Comparison of ENCODE assay signal across 9 mouse cellular contexts in genomic region chr13:41642851-41643250, GRCm38 (mm10). TPM values are rescaled to one million over a fixed set of nuclear protein-coding genes. Genes with fewer than 3 reads are reported as not detected.
DNase-seq lines count a peak whose midpoint lies in the region; ATAC-seq and TF ChIP-seq lines count a peak whose summit lies in the region.
"Had no signal": no experiment of that assay in that cellular context is flagged by ENCODE, and none has a peak within 500 bp of the region (broad histone marks: within the 10 kb centered on the region; RNA-seq: fewer than 3 reads in every experiment).

No protein-coding gene starts in this region.

- no peak overlapping the region for H3K27ac ChIP-seq in thymus, adult 2 months (ENCODE audit: control insufficient read depth, insufficient read depth, low read length)
- no peak overlapping the region for H3K27ac ChIP-seq in forebrain, embryonic 12.5 days
- H3K27ac ChIP-seq in hindbrain, embryonic 14.5 days: no peak overlapping the region
- H3K27ac ChIP-seq: midbrain, embryonic 12.5 days had no signal

- WGBS in thymus, adult 2 months: 49% methylated on average over 6 of the region's 6 CpGs
- WGBS in forebrain, embryonic 12.5 days: 26% methylated on average over 6 of the region's 6 CpGs
- WGBS in hindbrain, embryonic 14.5 days: 21% methylated on average over 6 of the region's 6 CpGs

- peak; percentile 40 for DNase-seq in thymus, adult 2 months
- DNase-seq in thymus, adult 18-20 months: no peak
- peak; percentile 32 for DNase-seq in c-Kit-positive CD71-positive TER-119-negative erythroid progenitor cells, embryonic 14.5 days (ENCODE audit: low read depth)
- peak; percentile 86 for DNase-seq in hindbrain, embryonic 14.5 days (ENCODE audit: low spot score)
- peak; percentile 28 to 65 for DNase-seq in left cerebral cortex, adult 8-10 months (ENCODE audit: low spot score in 2 of 2)

- no peak overlapping the region for H3ac ChIP-seq in myocyte (ENCODE audit: control insufficient read depth, insufficient read length)

- H3K79me2 ChIP-seq in myocyte (ENCODE audit: control insufficient read depth, insufficient read depth): no peaks in the 10 kb centered on the region

- H3K9ac ChIP-seq in forebrain, embryonic 12.5 days: no peak overlapping the region
- no peak overlapping the region for H3K9ac ChIP-seq in hindbrain, embryonic 14.5 days
- H3K9ac ChIP-seq: midbrain, embryonic 12.5 days had no signal

- no peaks in the 10 kb centered on the region for H3K9me3 ChIP-seq in forebrain, embryonic 12.5 days
- H3K9me3 ChIP-seq in hindbrain, embryonic 14.5 days (ENCODE audit: control insufficient read depth, low read length): no peaks in the 10 kb centered on the region
- H3K9me3 ChIP-seq: midbrain, embryonic 12.5 days had no signal

- no peak overlapping the region for H3K4me2 ChIP-seq in forebrain, embryonic 12.5 days
- no peak overlapping the region for H3K4me2 ChIP-seq in hindbrain, embryonic 14.5 days (replicated peaks)
- peak overlapping the region; percentile 43 for H3K4me2 ChIP-seq in myocyte (ENCODE audit: low read depth)
- H3K4me2 ChIP-seq: midbrain, embryonic 12.5 days had no signal

- H3K4me3 ChIP-seq in thymus, adult 2 months (ENCODE audit: control insufficient read depth, insufficient read depth, low read length): no peak overlapping the region
- H3K4me3 ChIP-seq in forebrain, embryonic 12.5 days (replicated peaks): no peak overlapping the region
- H3K4me3 ChIP-seq in hindbrain, embryonic 14.5 days (replicated peaks; ENCODE audit: low read length): no peak overlapping the region
- H3K4me3 ChIP-seq in myocyte: no peak overlapping the region
- H3K4me3 ChIP-seq: midbrain, embryonic 12.5 days had no signal

- no peak for TF ChIP-seq CTCF in thymus, adult 2 months (IDR thresholded peaks at IDR 0.05; ENCODE audit: borderline replicate concordance, control insufficient read depth, extremely low read depth, insufficient read depth, low read length, poor library complexity)

- TF ChIP-seq POLR2A in thymus, adult 2 months (IDR thresholded peaks at IDR 0.05; ENCODE audit: control insufficient read depth, extremely low read depth, insufficient read depth, low read length, poor library complexity): no peak
- no peak for TF ChIP-seq POLR2A in myocyte (IDR thresholded peaks at IDR 0.05; ENCODE audit: insufficient read length, low read depth)

- ATAC-seq in forebrain, embryonic 12.5 days (ENCODE audit: low FRiP score): peak; percentile 39; the same call in 1 of the 2 replicates
- no peak for ATAC-seq in hindbrain, embryonic 14.5 days (ENCODE audit: low FRiP score)
- ATAC-seq in erythroblast, adult 5-6 weeks (replicated peaks; ENCODE audit: low FRiP score, poor library complexity, severe bottlenecking): no peak

- H3K36me3 ChIP-seq in thymus, adult 2 months (ENCODE audit: control insufficient read depth, insufficient read depth, low read length): no peaks in the 10 kb centered on the region
- no peaks in the 10 kb centered on the region for H3K36me3 ChIP-seq in forebrain, embryonic 12.5 days (replicated peaks)
- no peaks in the 10 kb centered on the region for H3K36me3 ChIP-seq in hindbrain, embryonic 14.5 days (replicated peaks; ENCODE audit: control insufficient read depth, insufficient read depth)
- H3K36me3 ChIP-seq in myocyte (ENCODE audit: control insufficient read depth, insufficient read depth): no peaks in the 10 kb centered on the region
- H3K36me3 ChIP-seq: midbrain, embryonic 12.5 days had no signal

- no peaks in the 10 kb centered on the region for H3K27me3 ChIP-seq in thymus, adult 2 months (ENCODE audit: control insufficient read depth, insufficient read depth, low read length)
- no peaks in the 10 kb centered on the region for H3K27me3 ChIP-seq in forebrain, embryonic 12.5 days
- no peaks in the 10 kb centered on the region for H3K27me3 ChIP-seq in hindbrain, embryonic 14.5 days (ENCODE audit: control insufficient read depth, insufficient read depth, low read length)
- no peaks in the 10 kb centered on the region for H3K27me3 ChIP-seq in myocyte (ENCODE audit: control insufficient read depth, insufficient read depth, insufficient read length)
- H3K27me3 ChIP-seq: midbrain, embryonic 12.5 days had no signal

- H3K4me1 ChIP-seq in thymus, adult 2 months (replicated peaks; ENCODE audit: control insufficient read depth, insufficient read depth, low read length): no peaks in the 10 kb centered on the region
- H3K4me1 ChIP-seq in forebrain, embryonic 12.5 days: peaks cover 15% of the 10 kb centered on the region
- H3K4me1 ChIP-seq in hindbrain, embryonic 14.5 days (replicated peaks; ENCODE audit: control insufficient read depth, insufficient read depth, low read length): 0 out of 2 replicates have a peak, but pooled peaks cover 6% of the 10 kb centered on the region

TF ChIP-seq in myocyte, 11 proteins besides CTCF, POLR2A, EP300 and RAD21:
- TF ChIP-seq REST (IDR thresholded peaks at IDR 0.05; ENCODE audit: insufficient read depth, insufficient read length) (no peak), TCF3 (IDR thresholded peaks at IDR 0.05; ENCODE audit: insufficient read length, low read depth) (no peak), E2F4 (IDR thresholded peaks at IDR 0.05; ENCODE audit: insufficient read depth) (no peak)

RNA-seq across cellular contexts. Expression of gene Tmem170b, which starts 37.1 kb away (rescaled TPM):
- polyA plus RNA-seq in thymus, adult 2 months (2012; rRNA removed): 5.4 and 8.0 TPM in 2 replicates
- 25.1 and 26.9 TPM in 2 replicates for polyA plus RNA-seq in forebrain, embryonic 12.5 days (2016; fragmentation: Nextera tagmentation; extraction: Ambion mirVana)
- 62.4 and 65.9 TPM in 2 replicates for polyA plus RNA-seq in hindbrain, embryonic 14.5 days (2014; fragmentation: Nextera tagmentation; extraction: Ambion mirVana)
- 10 to 100 TPM; 78.7 to 83.4 (median 80.8) TPM for total RNA-seq in left cerebral cortex, adult 8-10 months (2022)
- polyA plus RNA-seq in myocyte (2012; fragmentation: generic; extraction: Trizol): 1.1 TPM
- 7.7 and 9.4 TPM in 2 replicates for total RNA-seq in erythroblast, adult 5-6 weeks (2015; ENCODE audit: low replicate concordance)
- total RNA-seq in erythroblast, adult 5-6 weeks (2017; ENCODE audit: low replicate concordance): 7.1 and 8.5 TPM in 2 replicates

Comparison
In these comparisons a context has a peak if more than half of its experiments do, and no peak if none do; other contexts are left out.
1. DNase-seq: peak in thymus, adult 2 months (single experiment), c-Kit-positive CD71-positive TER-119-negative erythroid progenitor cells, embryonic 14.5 days (single experiment), hindbrain, embryonic 14.5 days (single experiment) and left cerebral cortex, adult 8-10 months (2 of 2); none in thymus, adult 18-20 months (0 of 2).